Mouse (Mus musculus): ENCODE results near the gene Insc. TPM values are rescaled to one million over a fixed set of nuclear protein-coding genes. Genes with fewer than 3 reads are reported as not detected.

Gene Insc
- total RNA-seq, 1 experiment from 2014 or later: not detected

DNA sequence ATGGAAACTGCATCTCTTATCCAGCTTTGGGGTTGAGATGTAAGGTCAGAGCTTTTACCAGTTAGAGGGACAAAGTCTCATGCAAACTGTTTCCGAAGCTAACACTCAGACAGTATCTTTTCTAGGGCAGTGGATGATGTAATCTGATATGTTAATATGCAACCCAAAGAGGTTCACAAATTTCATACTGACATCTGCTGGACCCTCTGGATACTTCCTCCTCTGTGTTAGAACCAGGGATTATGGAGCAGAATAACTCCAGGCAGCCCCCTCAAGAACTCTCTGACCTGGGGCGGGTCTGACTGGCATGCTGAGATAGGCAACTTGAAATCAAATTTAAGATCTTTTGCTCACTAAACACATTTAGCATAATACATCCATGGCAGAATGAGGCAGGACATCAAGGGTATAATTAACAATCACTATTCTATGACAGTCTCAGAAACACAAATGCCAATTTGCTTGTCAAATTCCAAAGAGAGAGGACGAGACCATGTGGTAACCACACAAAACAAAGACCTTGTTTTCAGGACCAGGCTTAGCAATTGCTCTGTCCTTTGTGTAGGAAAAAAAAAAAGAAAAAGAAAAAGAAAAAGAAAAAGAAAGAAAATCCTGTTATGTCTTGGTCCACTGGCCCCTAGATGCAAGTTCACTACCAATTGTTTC is 117.5 kb downstream of the Insc start:
- ATAC-seq (replicated peaks in 1 of 2; ENCODE audit: insufficient read depth in 1 of 2, low FRiP score in 2 of 2, low TSS enrichment in 1 of 2, low read depth in 1 of 2, poor library complexity in 2 of 2, severe bottlenecking in 2 of 2): no peak

DNA sequence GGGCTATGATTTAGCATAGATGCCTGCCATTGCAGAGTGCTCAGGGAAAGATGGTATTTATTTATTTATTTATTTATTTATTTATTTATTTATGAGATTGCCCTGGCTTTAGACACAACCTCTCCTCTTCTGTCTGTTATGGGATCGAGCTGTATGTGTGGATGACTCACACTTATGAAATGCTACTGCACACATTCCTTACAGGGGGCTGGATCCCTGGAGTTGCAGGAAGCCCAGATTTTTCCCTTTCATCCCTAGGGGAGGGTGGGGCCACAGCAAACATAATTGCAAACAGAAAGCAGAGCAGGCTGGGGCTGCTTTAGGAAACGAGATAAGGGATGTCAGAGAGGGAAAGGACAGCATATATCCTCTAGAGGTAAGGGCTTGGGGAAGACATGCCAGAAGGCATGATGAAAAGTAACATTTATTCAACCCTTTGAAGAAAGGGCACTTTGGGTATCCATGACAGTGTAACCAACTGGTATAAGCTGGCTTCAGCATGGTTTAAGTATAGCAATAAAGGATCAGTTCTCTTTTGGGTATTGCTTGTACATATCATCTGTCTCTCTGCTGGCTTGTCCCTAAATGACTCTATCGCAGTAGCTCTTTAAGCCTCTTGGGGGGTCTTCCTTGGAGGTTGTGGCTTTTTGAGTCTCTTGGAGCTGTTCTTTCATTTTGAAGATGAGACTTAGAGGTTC is 130.0 kb downstream of the Insc start:
- peak in 1 of 2 experiments; percentile 37; a peak in 1 of 4 replicates for ATAC-seq (replicated peaks in 1 of 2; ENCODE audit: insufficient read depth in 1 of 2, low FRiP score in 2 of 2, low TSS enrichment in 1 of 2, low read depth in 1 of 2, poor library complexity in 2 of 2, severe bottlenecking in 2 of 2)

DNA sequence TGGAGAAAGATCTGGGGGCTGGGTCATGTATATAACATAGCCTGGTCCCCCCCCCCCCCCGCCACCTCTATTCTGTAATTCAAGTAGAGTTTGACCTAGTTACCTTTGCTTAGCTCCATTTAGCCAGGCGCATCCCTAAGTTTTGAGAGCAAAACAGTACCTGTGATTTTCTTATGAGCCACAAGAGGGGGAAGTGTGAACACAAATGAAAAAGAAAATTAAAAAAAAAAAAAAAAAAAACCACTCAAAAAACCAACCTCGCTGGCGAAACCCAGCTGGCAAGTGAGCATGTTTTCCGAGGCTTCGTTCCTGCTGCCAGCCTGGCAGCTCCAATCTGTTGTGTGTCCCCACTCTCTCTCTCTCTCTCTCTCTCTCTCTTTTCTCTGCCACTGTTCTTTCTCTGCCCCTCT is 130.5 kb downstream of the Insc start:
- peak; percentile 25 to 58; a peak in 2 of 4 replicates for ATAC-seq (replicated peaks in 1 of 2; ENCODE audit: insufficient read depth in 1 of 2, low FRiP score in 2 of 2, low TSS enrichment in 1 of 2, low read depth in 1 of 2, poor library complexity in 2 of 2, severe bottlenecking in 2 of 2)

DNA sequence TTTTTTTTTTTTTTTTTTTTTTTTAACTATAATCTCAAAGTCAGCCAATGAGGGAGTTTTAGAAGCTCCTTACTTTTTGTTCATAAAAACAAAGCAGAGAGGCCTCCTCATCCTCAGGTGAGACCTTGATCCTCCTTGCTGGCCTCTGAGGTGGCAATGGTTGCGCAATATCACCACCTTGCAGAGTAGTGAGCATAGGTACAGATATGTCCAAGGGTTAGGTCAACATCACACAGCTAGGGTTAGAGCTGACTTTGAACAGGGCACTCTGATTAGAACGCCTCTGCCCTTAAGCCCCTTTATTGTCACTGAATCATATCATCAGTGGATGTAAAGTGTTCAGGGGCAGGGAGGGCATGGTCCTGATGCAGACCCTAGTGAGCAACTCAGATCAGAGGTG is 131.1 kb downstream of the Insc start:
- no peak for ATAC-seq (replicated peaks in 1 of 2; ENCODE audit: insufficient read depth in 1 of 2, low FRiP score in 2 of 2, low TSS enrichment in 1 of 2, low read depth in 1 of 2, poor library complexity in 2 of 2, severe bottlenecking in 2 of 2)

DNA sequence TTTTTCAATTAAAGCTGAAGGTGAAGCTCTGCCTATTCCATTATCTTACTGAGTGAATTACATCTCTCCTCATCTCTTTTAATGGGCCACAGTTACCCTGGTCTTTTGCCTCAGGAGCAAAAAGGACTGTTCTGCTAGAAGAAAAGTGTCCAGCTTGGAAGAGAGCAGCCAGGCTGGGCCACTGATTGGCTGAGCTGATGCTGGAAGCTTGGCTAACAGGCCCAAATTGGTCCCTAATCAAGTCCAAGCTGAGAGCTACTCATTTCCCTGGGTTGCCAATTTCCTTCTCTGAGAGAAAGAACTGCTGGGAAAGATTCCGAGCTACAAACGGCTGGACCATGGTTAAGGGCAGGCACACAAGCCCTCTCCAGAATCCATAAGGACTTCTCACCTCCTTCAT is 140.1 kb downstream of the Insc start:
- no peak for ATAC-seq (replicated peaks in 1 of 2; ENCODE audit: insufficient read depth in 1 of 2, low FRiP score in 2 of 2, low TSS enrichment in 1 of 2, low read depth in 1 of 2, poor library complexity in 2 of 2, severe bottlenecking in 2 of 2)

DNA sequence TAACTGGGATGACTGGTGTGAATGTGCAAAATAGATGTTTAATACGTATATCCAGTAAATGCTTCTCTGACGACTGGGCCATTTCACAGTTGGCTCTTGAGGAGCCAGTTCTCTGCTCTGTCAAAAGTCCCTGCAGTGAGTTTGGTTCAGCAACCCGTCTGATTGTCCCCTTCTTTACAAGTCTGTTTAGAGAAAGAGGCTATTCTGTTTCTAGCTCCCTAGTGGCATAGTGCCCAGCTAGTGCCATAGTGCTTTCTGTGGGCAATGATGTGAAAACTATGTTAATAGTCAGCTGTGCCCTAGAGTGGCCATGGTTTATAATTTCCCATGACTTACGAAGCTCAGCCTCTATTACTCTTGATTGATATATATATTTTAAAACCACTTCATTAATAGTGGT is 143.4 kb downstream of the Insc start:
- no peak for ATAC-seq (replicated peaks in 1 of 2; ENCODE audit: insufficient read depth in 1 of 2, low FRiP score in 2 of 2, low TSS enrichment in 1 of 2, low read depth in 1 of 2, poor library complexity in 2 of 2, severe bottlenecking in 2 of 2)

DNA sequence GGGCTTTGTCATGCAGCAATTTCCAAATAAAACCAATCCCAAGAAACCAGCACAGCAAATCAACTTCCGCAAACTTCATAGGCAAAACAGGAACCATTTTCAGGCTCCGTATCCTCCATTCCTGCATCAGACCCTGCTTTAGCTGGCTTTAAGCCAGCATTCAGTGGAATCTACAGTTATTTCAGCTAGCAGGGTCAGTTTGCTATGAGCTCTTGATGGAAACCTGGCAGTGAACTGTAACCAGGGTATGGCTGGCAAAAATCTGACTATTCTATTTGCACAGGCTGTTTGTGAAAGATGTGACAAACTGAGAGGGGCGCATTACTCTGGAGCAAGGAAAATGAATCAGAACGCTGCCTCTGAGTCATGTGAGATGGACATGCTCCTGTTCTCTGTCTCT is 146.7 kb downstream of the Insc start:
- ATAC-seq (replicated peaks in 1 of 2; ENCODE audit: insufficient read depth in 1 of 2, low FRiP score in 2 of 2, low TSS enrichment in 1 of 2, low read depth in 1 of 2, poor library complexity in 2 of 2, severe bottlenecking in 2 of 2): no peak

DNA sequence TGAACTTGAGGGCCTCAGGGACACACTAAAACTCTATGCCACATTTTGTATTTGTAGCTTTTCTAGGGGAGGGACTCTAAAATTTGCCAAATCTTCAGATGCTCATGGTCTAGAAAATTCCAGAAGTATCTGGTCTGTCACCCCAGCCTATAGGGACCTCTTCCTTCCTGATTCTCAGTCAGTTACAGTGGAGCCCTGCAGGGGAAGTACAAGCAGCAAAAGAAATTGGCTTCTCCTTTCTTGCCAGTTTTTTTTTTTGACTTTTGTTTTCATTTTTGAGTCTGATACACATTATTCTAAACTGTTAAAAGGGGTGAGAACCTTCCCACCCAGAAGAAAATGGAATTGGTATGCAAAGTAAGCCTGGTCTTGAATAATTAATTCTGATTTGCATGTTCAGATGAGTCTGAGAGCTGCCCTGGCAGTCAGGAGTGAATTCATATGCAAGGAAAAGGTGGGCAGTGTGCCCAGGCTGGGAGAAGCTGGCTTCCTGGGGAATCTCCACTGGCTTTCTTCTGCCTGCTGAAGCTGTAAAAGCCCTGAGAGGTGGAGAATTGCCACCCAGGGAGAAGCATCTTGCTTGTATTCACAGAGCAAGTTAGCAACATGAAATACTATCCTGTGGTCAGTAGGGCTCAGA is 149.2 kb downstream of the Insc start:
- ATAC-seq (replicated peaks in 1 of 2; ENCODE audit: insufficient read depth in 1 of 2, low FRiP score in 2 of 2, low TSS enrichment in 1 of 2, low read depth in 1 of 2, poor library complexity in 2 of 2, severe bottlenecking in 2 of 2): peak; percentile 48 to 59; a peak in 3 of 4 replicates

DNA sequence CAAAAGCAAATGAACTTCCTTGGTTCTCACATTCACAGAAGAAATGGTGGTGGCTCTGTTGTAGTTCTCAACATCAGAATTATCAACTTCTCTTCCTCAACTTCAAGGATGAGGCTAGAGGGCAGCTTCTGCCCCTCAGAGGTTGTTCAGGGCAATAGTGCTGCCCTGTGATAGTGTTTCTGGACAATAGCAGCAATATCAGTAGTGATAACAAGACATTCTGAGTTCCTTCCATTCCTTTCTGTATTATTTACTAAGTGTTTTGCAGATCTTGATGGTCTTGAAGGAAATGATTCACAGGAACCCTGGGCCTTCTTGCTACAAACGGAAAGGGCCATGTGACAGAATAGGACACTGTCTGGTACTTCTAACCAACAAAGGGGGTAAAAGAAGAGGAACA is 150.4 kb downstream of the Insc start:
- ATAC-seq (replicated peaks in 1 of 2; ENCODE audit: insufficient read depth in 1 of 2, low FRiP score in 2 of 2, low TSS enrichment in 1 of 2, low read depth in 1 of 2, poor library complexity in 2 of 2, severe bottlenecking in 2 of 2): no peak

DNA sequence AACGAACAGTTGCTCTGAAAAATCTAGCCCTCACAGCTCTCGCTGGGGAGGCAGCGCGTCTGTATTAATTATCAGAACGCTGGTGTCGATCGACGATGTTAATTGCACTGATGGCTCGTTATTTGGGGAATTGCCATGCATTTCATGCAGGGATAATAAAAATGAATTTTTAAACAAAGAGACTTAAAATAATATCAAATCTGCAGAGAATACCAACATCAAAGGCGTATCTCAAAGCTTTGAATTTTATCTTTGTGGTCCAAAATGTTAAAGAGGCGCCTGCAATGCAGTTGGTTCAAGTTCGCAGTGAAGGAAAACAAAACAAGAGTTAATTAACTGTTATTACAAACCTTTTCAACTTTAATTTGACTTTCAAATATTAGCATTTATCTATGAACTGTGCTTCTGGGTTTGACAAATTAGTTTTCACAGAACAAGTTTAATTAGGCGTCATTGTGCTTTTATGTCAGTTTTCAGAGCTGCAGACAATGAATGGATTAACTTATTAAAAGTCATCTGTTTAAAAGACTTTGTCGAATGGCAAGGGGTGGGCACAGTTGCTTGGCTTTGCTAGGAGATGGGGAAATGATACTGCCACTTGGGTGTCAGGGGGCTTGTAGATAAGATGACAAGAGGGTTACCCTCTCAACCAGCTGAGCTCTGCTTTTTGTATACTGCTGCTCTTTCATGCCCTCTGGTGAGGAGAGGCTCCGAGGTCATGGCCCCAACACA is 153.6 kb downstream of the Insc start:
- ATAC-seq (replicated peaks in 1 of 2; ENCODE audit: insufficient read depth in 1 of 2, low FRiP score in 2 of 2, low TSS enrichment in 1 of 2, low read depth in 1 of 2, poor library complexity in 2 of 2, severe bottlenecking in 2 of 2): no peak

Other genes with a start within 250 kb of the Insc start
- 6.2 and 8.3 TPM in 2 replicates for gene Cyp2r1, start 180.7 kb upstream of the Insc start, total RNA-seq (2017)
- not detected in 2 replicates for gene Calca, start 107.3 kb upstream of the Insc start, total RNA-seq (2017)
- gene Calcb, start 25.1 kb upstream of the Insc start, total RNA-seq (2017): not detected in 2 replicates